Mouse (Mus musculus) right cerebral cortex, adult 18-20 months (tissue): ENCODE results near the gene Rcn3.
"Not testable (repeated sequence)": the region's sequence is repeated elsewhere in the genome, so short reads cannot be mapped to it uniquely, and the experiment has no call there.

Experiments used
- DNase-seq: peaks from one replicate; pipeline ENCODE4 v3.0.0; 2022; ENCODE audit warnings: mixed read lengths

Rcn3 gene

DNA sequence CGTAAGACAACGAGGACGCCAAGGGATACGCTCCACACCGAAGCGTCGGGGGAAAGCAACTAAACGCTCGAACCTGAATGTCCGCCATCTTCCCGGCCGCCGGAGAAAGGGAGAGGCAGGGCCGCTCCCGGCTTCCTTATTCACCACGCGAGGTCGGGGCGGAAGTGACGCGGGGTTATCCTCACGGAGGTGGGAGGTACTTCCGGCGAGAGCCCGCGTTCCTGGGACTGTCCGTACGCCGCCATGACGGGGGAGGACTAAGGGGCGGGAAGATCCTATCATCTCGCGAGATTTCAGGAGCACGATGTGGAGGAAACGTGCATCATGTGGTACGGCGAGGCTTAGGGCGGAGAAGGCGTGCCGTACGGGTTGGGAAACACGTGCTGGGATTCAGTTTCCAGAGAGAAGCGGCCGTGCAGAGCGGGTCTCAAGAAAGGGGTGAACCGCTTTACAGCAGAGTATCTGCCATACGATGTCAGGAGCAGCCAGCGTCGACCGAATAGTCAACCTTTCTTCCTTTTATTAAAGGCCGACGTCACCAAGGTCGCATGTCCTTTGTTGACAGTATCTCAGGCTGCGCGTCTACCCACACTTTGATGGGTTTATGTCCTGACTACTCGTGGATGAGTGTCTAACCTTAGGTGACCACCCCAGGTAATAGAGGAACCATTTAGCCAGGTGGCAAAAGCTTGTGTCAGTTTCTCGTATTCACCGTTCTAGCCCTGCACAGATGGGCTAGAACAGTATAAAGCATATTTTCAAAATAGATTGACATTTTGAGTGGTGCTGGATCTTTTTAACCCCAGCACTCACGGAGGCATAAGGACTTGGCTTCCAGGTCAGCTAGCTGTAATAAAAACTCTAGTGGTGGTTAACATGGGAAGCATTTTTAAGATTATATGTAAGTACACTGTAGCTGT, 32.5 kb upstream of the Rcn3 start, which contains the start of gene Rps11:
TSS of gene Rps11 (minus strand) at position 216 of the 920 bp plus-strand sequence.
- peak; percentile 99 for DNase-seq

- no peak for DNase-seq
Observed at GRCm38 (mm10) chr7:45123186-45123570, 31.2 kb upstream of the Rcn3 start.

- DNase-seq: no peak
Observed at GRCm38 (mm10) chr7:45122561-45123185, 30.7 kb upstream of the Rcn3 start.

DNA sequence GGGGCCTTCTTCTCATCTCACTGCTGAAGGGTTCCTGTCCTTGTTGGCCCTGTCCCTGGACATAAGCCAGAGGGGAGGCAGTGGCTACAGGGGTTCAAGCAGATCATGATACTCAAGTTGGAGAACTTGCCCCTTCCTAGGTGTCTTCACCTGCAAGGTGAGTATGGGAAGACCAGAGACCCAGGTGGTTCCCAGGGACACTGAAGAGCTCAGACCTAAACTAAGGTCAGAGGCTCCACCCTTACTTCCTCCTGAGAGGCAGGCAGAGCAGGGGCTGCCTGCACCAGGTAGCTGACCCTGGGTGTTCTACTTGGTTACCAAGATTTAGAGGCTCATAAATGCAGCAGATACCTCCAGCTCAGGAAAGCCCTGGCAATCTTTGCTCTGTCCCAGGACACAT, 29.9 kb upstream of the Rcn3 start:
- no peak for DNase-seq

- no peak for DNase-seq
Observed at GRCm38 (mm10) chr7:45121404-45121803, 29.4 kb upstream of the Rcn3 start.

DNA sequence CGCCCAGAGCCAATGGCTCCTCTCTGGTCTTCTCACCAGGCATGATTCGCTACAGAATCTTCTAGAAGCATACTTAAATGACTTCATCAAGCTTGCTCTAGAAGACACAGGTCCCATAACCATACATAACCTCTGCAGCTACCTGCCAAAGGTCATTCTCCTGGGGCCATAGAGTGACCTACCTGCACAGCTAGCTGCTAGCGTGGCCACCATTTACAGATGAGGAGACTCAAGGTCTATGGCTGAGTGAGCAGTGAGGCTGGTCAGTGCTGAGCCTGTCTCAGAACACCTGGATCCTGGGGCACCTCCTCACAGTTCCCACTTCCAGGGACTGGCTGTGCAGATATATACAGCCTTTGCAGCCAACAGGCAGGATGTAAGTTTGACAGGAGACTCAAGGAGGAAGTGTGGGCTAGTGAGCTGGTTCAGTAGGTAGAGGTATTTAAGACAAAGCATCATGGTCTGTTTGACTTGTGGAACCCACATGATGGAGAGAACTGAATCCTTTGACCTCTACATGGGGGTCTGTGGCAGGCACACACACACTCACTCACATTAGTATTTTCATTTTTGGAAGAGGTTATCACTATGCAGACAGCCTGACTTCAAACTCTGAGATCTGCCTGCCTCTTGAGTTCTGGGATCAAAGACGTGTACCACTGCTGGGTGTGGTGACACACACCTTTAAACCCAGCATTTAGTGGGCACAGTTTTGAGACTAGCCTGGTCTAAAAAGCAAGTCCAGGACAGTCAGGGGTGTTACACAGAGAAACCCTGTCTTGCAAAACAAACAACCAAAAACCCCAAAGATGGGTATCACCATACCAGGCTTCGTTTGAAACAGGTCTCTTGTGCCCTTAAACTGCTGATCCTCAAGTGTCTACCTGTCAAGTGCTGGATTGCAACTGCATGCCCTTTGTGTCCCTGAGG, 28.0 kb upstream of the Rcn3 start:
- DNase-seq: no peak

- no peak for DNase-seq
Observed at GRCm38 (mm10) chr7:45118336-45118735, 26.3 kb upstream of the Rcn3 start.

GRCm38 (mm10) chr7:45117566-45117965, 25.5 kb upstream of the Rcn3 start:
- no peak for DNase-seq

DNA sequence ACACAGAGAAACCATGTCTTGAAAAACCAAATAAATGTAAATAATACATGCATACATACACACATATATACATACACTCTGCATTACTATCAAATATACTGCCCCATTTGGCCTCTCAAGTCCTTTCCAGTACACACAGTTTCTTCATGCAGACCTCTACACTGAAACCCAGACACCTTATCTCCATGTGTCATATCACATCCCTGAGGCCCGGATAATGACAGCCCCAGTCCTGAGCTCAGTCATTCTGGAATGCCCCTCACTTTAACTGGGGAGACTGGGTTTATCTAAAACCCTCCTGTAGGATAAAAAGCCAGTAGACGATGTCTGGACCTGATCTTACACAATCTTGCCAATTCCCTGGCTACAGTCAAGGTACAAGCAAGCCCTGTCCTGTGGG, 21.5 kb upstream of the Rcn3 start:
- no peak for DNase-seq

DNA sequence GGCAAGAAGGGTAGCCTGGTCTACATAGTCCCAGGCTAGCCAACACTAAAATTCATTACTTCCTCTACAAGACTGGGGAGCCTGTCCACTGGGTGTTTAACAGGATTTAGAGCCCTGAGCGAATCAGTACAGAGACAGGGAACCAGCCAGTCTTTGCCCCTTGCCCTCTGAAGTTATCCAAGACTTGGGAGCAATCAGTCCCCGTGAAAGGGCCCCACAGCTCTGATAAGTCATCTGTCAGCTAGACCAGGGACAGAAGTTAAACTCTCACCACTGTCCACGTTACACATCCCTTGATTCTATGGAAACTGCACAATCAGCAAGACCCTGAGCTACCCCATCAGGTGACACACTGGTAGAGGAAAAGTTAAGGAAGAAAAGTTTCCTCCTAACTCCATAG, 20.5 kb upstream of the Rcn3 start:
- no peak for DNase-seq

- no peak for DNase-seq
Observed at GRCm38 (mm10) chr7:45111940-45112339, 19.9 kb upstream of the Rcn3 start.

- not testable (repeated sequence) for DNase-seq
Observed at GRCm38 (mm10) chr7:45110089-45110488, 18.1 kb upstream of the Rcn3 start.

DNA sequence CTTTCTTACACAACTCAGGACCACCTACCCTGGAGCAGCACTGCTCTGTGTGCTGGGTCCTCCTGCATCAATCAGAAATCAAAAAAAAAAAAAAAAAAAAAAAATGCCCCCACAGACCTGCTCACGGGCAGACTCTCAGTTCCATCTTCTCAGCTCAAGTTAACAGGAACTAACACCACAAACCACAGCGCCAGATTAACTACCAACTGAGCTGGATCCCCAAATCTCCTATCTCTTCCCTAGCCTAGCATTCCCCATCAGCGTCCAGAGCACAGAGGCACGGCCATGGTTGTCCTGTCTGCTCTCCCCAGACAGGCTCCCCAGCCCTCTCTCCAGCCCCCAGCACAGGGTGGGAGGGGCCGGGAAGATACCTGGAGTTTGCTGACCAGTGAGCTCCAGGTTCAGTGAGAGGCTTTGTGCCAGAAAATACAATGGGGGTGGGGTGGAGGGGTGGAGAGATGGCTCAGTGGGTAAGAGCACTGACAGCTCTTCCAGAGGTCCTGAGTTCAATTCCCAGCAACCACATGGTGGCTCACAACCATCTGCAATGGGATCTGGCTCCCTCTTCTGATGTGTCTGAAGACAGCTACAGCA, 15.1 kb upstream of the Rcn3 start:
- no peak for DNase-seq

- no peak for DNase-seq
Observed at GRCm38 (mm10) chr7:45106441-45106840, 14.4 kb upstream of the Rcn3 start.

GRCm38 (mm10) chr7:45105491-45105890, 13.5 kb upstream of the Rcn3 start:
- no peak for DNase-seq

DNA sequence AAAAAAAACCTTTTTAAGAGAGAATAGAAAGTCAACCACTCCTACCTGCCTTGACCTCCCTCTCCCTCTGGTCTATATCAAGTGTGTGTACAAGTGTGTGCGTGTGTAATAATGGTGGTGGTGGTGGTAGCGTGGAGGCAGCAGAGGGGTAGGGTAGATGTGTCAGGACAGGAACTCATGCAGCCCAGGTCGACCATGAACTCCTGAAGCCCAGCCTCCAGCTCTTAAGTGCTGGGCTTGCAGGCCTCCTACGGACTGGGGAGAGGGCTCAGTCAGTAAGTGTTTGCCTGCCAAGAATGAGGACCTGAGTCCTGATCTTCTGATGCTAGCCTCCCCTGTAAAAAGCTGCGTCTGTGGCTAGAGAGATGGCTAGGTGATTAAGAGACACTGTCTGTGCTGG, 12.9 kb upstream of the Rcn3 start:
- DNase-seq: no peak

- peak; percentile 39 for DNase-seq
Observed at GRCm38 (mm10) chr7:45103652-45104180, 11.7 kb upstream of the Rcn3 start, which contains the start of gene Fcgrt. TSS of gene Fcgrt (minus strand) at chr7:45103851.

DNA sequence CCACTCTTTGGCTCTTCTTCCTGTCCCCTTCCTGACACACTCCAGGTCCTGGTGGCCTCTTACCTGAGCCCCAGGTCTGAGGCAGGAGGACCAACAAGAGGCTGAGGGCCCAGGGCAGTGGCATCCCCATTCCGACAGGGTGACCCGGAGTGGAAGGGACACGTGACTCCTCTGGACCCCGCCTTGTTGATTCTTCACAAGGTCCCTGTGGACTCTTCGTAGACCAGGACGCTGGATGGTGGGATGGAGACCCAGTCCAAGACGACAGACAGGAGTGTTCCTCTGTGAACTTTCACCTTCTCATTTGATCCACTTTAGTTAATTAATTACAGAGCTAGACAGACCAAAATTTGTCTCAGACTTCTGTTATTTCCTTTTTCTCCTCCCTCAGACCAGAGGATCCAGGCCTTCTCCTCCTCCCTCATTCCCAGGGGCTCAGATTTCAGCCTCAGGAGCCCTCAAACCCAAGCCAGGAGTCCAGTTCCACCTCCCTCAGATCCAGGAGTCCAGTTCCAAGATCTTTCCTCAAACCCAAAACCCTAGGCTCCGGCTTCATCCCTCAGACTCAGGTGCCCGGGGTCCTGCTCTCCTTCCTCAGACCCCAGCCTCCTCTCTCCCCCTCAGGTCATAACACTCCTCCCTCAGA, 11.0 kb upstream of the Rcn3 start:
- DNase-seq: no peak

DNA sequence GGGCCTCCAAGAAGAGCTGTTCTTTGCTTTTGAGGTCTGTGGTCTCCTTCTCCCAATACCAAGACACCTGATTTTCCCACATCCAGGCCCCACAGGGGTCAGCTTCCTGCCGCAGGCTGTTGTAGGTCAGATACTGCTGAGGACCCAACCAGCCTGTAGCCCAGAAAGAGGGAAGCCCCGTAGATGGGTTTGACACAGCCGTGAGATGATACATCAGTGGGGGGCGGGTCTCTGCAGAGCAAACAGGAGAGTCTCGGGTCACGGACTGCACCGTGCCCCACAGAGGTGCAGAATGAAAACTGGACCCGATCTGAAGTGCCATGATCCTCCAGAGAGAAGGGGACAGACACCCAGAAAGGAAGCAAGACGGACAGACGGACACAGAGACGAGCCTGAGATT, 10.4 kb upstream of the Rcn3 start:
- DNase-seq: no peak

GRCm38 (mm10) chr7:45100046-45100445, 8.0 kb upstream of the Rcn3 start:
- no peak for DNase-seq

DNA sequence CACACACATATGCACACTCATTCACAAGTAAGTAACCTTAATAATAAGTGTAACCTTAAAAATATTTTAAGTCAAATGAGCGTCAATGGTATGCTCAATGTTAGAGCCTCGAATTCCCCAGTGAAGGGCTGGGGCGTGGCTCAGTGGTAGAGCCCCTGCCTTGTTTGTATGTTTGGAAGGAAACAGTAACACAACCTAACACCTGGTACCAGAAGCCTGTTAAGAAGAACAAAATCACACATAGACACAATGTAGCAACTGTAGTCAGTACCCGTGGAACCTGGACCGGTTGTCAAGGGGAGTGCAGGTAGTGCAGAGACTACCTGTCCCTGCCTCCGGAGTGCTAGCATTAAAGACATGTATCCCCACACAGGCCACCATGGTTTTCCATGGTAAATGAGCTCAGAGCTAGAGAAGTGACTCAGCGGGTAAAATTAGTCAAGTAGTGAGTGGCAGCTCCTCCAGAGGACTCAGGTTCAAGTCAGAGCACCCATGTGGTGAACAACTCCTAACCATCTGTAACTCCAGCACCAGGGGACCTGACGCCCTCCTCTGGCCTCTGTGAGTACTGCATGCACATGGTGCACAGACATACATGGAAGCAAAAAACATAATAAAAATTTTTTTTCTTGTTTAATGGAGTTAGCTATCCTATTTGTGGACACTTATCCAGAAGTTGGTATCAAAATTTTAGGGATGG, 6.7 kb upstream of the Rcn3 start:
- DNase-seq: no peak
